Mouse (Mus musculus) left cerebral cortex, adult 8-10 months (tissue): ENCODE measurements around the gene Cbx4. TPM values are rescaled to one million over a fixed set of nuclear protein-coding genes. Genes with fewer than 3 reads are reported as not detected.

Experiments
- DNase-seq, 2 experiments: peaks; one replicate each; pipeline ENCODE4 v3.0.0; 2022; ENCODE audit warnings: low spot score in 2 of 2
- total RNA-seq, 4 experiments: library from RNA; stranded (reverse); gene quantifications; 2 replicates each; pipeline ENCODE4 v1.2.4; 2022

The Cbx4 gene
- total RNA-seq, result 10 to 100 TPM; 48.9 to 54.2 (median 50.0) TPM

- DNase-seq, result peak in 1 of 2 experiments; percentile 87
These were observed at the start of gene Cbx4 for GRCm38 (mm10) chr11:119086144-119086971. Gene Cbx4 (minus strand): TSS chr11:119086221.

GRCm38 (mm10) chr11:119134586-119134985 lies 48.6 kb upstream of the Cbx4 start:
- no peak for DNase-seq

- peak in 1 of 2 experiments; percentile 33 for DNase-seq
These were observed 47.6 kb upstream of the Cbx4 start for GRCm38 (mm10) chr11:119133437-119134221.

GRCm38 (mm10) chr11:119132198-119133035 lies 46.4 kb upstream of the Cbx4 start:
- no peak for DNase-seq

- DNase-seq, result no peak
These were observed 44.2 kb upstream of the Cbx4 start for GRCm38 (mm10) chr11:119130081-119130765.

GRCm38 (mm10) chr11:119129281-119130058 lies 43.4 kb upstream of the Cbx4 start:
- DNase-seq, result no peak

GRCm38 (mm10) chr11:119128668-119129280 lies 42.8 kb upstream of the Cbx4 start:
- no peak for DNase-seq

GRCm38 (mm10) chr11:119127686-119128473 lies 41.9 kb upstream of the Cbx4 start:
- DNase-seq, result no peak

- no peak for DNase-seq
These were observed 41.1 kb upstream of the Cbx4 start for GRCm38 (mm10) chr11:119127147-119127546.

- DNase-seq, result peak in 1 of 2 experiments; percentile 43
These were observed 40.2 kb upstream of the Cbx4 start for GRCm38 (mm10) chr11:119125929-119126861.

GRCm38 (mm10) chr11:119124536-119124935 lies 38.5 kb upstream of the Cbx4 start:
- no peak for DNase-seq

GRCm38 (mm10) chr11:119123522-119124319 lies 37.7 kb upstream of the Cbx4 start:
- DNase-seq, result no peak

- no peak for DNase-seq
These were observed 36.4 kb upstream of the Cbx4 start for GRCm38 (mm10) chr11:119122396-119122795.

GRCm38 (mm10) chr11:119118905-119119304 lies 32.9 kb upstream of the Cbx4 start:
- DNase-seq, result no peak

- no peak for DNase-seq
These were observed 31.9 kb upstream of the Cbx4 start for GRCm38 (mm10) chr11:119117945-119118344.

- DNase-seq, result no peak
These were observed 31.0 kb upstream of the Cbx4 start for GRCm38 (mm10) chr11:119116992-119117391.

- no peak for DNase-seq
These were observed 26.7 kb upstream of the Cbx4 start for GRCm38 (mm10) chr11:119112721-119113120.
